Mouse (Mus musculus) B cell, adult 2 months (primary cell): ENCODE measurements around the gene Ube2j2.

ENCODE experiments used
- DNase-seq, 2 experiments: peaks; one replicate each; pipeline ENCODE4 v3.0.0; 2022

The Ube2j2 gene

DNA sequence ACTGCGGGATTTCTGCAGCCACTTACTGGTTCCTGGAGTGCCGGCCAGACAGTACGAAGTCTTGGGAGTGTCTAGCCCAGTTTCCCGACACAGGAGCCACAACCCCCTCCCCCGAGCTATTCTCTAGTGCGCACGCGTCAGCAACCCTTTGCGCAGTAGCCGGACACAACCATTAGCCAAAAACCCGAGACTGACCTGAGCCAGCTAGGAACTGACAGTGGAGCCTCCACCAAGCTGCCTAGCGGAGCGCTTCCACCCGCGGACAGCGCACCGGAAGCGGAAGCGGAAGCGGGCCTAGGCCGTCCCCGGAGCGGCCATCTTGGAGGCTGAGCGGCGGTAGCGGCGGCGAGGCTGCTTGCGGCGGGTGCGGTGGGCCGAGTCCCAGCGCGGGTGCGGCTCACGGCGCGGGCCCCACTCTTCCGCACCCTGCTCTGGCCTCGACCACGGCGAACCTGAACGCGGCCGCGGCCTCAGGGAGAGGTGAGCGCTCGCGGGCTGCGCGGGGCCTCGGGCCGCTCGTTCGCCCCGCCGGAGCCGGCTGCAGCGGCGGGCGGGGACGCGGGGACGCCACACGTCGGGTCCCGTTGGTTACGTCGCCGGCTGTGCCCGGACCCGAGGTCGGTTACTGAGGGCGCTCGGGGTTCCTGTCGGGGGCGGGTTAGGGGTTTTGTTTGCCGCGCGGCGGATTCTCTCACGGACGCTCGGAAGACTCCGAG lies at the start of gene Ube2j2:
TSS of gene Ube2j2 (plus strand) at position 298 of the 716 bp plus-strand sequence.
- peak; percentile 95 to 97 for DNase-seq

GRCm38 (mm10) chr4:155894311-155894881 lies 49.2 kb upstream of the Ube2j2 start:
- peak; percentile 5 to 11 for DNase-seq

DNA sequence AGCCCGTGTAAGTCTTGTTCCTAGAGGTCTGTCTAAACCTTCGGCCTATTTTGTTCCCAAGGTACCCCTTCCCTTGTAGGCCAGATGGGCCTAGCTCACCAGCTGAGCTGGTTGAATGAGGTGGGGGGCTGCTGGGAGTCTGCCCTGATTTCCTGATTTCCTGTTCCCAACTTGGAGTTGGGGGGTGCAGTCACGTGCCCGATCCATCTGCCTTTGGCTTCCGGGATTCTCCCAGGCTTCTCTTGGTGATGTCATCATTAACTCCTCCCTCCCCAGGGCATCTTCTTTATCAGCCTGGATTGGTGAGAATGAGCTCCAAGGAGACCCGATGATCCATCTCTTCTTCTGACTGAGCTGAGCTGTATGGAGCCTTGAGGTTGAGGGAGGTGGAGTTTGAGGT lies 48.4 kb upstream of the Ube2j2 start:
- DNase-seq: peak; percentile 0

GRCm38 (mm10) chr4:155895826-155896225 lies 47.8 kb upstream of the Ube2j2 start:
- peak; percentile 57 to 69 for DNase-seq

GRCm38 (mm10) chr4:155896461-155896860 lies 47.2 kb upstream of the Ube2j2 start:
- no peak for DNase-seq

DNA sequence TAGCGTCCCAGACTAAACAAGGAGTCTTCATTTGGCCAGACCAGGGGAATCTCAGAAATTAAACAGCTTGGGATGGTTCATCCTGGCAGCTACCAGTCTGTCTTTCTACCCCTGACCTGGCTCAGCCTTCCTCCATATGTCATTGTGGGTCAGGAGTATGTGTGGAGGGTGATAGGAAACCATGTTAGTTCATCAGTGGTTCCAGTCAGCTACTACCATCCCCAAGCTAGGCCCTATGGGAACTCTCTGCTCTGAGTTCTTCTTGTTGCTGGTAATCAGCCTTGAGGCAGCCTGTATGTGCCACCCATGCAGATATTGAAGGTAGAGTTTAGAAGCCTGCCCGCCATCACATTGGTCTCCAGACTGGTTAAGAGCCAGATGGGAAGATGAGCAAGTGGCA lies 45.3 kb upstream of the Ube2j2 start:
- no peak for DNase-seq

DNA sequence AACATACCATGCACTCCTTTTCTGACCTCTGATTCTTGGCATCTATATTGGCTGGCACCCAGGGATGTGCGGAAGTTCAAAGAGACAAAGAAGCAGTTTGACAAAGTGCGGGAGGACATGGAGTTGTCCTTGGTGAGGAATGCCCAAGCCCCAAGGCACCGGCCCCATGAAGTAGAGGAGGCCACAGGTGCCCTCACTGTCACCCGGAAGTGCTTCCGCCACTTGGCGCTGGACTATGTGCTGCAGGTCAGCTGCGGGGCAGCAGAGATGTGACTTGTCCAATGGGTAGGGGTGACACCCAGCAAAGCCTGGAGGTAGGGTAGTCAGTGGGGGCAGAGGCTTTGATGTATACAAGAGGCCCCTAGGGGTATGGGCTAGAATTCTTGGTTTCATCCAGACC lies 44.3 kb upstream of the Ube2j2 start:
- DNase-seq: no peak

DNA sequence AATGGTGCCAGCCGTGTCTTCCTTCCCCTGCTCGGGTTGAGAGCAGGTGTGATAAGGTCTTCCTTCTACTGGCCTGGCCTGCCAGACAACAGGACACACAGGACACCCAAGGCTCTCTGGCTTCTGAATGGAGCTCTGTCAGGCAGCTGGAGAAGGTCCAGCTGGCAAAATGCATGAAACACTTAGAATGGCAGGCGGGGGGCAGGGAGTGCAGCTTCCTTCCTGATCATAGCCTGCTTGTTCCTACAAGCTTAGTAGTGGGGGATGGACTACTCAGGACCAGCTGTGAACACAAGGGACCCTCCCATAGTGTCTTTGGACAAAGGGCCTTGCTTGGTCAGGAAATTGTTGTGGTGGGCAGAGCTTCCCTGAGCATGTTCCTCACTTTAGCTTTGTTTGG lies 42.4 kb upstream of the Ube2j2 start:
- DNase-seq: no peak

DNA sequence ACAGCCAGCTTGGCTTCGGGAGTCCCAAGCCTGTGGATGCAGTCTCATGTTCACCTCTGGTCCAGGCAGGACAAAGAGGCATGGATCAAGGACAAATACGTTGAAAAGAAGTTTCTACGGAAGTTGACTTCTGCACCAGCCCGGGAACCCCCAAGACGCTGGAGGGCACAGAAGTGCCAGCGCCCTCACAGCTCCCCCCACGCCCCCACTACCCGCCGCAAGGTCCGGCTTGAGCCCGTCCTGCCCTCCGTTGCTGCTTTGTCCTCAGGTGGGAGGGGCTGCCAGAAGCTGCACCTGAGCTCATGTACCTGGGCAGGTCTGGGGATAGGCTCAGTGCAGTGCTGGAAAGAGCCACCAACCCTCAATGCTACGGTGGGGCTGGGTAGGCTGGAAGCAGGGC lies 40.4 kb upstream of the Ube2j2 start:
- peak in 1 of 2 experiments; percentile 0 for DNase-seq

DNA sequence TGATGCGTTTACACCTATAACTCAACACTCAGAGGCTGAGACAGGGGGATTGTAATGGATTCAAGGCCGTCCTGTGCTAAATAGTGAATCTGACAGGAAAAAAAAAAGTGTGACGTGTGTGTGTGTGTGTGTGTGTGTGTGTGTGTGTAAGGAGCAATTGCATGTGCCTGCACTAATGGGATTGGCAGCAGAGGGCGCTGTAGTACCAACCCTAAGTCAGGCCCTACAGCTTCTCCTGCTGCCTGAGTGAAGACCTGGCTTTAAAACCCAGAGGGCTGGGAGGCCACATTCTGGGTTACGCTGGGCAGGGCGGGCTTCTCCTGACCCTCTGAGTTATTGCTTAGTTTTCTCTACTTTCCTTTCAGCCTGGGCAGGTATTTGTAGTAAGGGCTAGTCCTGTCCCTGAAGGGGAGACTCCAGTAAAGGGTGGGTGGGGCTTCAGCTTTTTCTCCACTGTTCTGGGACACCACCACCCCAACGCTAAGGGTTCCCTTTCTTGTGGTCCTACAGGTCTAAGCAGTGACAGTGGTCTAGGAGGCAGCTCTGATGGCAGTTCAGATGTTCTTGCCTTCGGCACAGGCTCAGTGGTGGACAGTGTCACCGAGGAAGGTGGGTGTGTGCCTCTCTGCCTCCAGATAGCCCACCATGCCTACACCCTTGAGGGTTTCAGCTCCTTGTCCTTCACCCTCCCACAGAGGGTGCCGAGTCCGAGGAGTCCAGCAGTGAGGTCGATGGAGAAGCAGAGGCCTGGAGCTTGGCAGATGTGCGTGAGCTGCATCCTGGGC lies 39.1 kb upstream of the Ube2j2 start:
- DNase-seq: peak in 1 of 2 experiments; percentile 33

DNA sequence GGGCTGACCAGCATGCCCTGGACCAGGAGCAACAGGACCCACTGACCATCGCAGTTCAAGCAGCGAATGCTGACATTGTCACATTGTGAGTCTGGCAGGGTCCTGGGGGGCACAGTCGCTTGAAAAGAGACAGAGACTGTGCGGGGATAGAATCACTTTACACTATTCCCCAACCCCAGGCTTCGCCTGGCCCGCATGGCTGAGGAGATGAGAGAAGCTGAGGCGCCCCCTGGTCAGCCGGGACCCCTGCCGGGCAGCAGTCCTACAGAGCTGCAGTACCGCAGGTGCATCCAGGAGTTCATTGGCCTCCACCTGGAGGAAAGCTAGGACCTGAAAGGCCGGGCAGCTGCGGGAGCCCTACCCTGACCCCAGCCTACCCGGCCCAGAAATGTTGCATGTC lies 38.0 kb upstream of the Ube2j2 start:
- peak in 1 of 2 experiments; percentile 1 for DNase-seq

DNA sequence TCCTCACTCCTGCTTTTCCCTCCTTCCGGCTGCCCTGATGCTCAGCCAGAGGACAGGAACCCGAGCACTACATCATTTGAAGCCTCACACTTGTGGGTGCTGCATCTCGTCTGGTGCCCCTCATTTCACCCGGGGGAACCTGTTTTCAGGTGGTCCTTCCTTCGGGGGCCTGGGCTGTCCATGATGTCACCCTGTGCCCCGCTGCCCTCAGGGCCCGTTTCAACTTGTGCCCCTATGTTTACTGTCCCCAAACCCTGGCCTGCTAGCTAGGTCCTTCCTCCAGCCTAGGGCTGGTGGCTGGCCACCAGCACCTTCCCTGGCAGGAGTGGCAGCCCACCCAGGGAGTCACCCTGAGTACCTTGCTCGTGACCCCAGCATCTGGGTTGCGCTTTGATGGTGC lies 37.5 kb upstream of the Ube2j2 start:
- peak in 1 of 2 experiments; percentile 0 for DNase-seq

GRCm38 (mm10) chr4:155907003-155907402 lies 36.6 kb upstream of the Ube2j2 start:
- no peak for DNase-seq

DNA sequence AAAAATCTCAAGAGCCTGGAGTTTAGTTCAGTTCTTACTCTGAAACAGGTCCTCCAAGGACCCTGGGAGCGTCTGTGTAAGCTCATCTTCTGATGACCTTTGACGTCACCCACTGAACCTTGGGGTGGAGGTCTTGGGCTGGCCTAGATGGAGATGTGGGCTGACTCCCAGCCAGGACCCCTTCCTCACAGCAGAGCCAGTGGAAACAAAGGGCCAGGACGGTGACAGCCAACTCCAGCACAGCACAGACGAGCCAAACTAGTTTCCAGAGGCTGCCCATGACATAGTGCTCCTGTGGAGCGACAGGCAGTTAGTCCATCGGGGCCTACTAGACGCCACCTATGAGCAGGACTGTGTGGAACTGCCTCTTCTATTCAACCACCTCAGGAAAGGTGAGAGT lies 35.4 kb upstream of the Ube2j2 start:
- DNase-seq: peak in 1 of 2 experiments; percentile 0

DNA sequence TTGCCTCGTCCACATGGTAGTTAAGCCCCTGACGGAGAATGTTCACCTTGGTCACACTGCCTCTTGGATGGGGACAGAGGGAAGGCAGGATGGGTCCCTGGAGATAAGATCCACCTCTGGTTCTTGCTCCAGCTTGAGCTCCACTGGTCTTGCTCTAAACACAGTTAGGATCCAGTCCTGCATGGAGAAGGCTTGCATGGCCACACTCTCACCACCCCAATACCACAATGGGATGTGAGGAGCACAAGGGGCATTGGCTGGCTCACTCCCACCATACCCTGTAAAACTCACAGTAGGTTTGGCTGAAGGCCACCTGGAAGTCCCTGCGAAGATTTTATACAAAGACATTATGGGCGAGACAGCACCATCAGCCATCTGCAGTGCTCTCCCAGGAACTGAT lies 34.9 kb upstream of the Ube2j2 start:
- DNase-seq: no peak

GRCm38 (mm10) chr4:155932031-155932430 lies 11.6 kb upstream of the Ube2j2 start:
- DNase-seq: no peak

DNA sequence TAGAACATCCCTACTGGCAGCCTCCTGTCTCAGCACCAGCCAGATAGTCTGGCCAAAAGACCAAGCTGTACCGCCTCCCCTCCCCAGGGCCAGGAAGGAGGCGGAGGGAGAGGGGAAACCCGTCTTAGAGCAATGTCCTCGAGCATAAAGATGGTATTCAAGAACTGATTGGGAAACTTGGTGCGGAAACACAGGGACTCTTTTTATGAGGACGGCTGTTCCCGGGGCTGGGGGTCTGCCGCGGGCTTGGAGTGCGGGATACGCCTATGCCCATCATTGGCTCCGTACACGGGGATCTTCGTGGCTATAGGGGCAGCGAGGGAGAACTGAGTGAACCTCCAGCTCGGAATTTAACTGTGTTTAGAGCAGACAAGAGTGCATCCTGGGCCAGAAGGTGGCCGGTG lies 580 bp upstream of the Ube2j2 start:
- DNase-seq: no peak

GRCm38 (mm10) chr4:155944271-155944670 lies 640 bp downstream of the Ube2j2 start:
- DNase-seq: peak in 1 of 2 experiments; percentile 34

- DNase-seq: no peak
Observed at GRCm38 (mm10) chr4:155947094-155947493, 3.5 kb downstream of the Ube2j2 start.

DNA sequence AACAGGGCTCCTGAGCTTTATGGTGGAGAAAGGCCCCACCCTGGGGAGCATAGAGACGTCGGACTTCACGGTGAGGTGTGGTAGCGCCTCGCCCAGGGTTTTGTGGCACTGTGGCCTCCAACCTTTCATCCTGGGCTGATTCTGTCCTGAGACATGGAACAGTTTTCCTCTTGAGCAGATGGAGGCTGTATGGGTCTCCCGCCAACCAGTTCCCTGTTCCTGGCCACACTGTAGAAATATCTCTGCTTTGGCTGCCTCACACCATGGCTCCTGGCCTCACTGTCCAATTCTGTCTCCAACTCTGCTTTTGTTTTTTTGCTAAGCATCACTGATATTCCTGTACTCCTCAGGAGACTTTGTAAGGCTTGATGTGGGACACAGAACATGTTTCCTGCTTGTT lies 11.9 kb downstream of the Ube2j2 start:
- DNase-seq: no peak

DNA sequence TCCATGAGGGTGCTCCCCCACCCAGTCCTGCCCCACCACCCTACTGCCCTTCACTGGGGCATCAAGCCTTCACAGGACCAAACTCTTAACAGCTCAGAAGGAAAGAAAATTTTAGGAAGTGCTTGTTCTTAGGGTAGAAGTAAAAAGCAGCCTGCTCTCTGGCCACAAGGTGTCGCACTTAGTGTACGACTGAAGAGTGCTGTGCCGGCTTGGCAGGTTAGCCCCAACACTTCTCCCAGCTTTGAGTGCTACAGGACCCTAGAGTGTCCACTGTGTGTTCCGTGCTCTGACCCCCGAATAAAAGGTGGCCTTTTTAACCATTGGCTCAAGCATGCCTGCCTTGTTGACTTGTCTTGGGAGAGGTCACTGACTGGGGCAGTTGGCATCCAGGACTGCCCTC lies 15.6 kb downstream of the Ube2j2 start:
- peak; percentile 79 to 82 for DNase-seq

DNA sequence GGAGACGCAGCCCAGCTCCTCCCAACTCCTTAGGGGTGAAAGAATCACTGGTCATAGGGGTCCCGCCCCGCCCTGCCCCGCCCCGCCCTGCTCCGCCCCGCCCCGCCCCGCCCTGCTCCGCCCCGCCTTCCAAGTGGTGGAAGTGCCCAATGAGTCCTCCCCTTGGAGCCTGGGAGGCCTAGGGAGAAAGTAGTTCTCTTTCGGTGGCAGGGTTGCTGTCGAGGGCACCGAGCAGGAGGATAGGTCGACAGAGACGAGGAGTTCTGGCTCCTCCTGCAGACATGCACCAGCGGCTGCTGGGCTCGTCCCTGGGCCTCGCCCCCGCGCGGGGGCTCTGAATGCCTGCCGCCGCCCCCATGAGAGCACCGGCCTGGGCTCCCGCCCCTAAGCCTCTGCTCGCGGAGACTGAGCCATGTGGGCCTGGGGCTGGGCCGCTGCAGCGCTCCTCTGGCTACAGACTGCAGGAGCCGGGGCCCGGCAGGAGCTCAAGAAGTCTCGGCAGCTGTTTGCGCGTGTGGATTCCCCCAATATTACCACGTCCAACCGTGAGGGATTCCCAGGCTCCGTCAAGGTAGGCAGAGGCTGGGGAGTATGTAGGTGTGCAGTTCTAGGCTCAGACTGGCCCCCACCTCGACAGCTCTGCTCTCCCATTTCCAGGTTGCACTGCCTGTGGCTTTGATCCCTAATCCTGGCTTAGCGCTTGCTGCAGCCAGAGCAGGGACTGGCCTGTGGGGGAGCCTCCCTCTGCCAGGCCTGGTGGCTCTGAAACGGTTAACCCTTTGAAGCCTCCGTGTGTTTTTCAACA lies 18.7 kb downstream of the Ube2j2 start, which contains the start of gene C1qtnf12:
TSS of gene C1qtnf12 (plus strand) at position 152 of the 805 bp plus-strand sequence.
- peak; percentile 12 to 21 for DNase-seq

DNA sequence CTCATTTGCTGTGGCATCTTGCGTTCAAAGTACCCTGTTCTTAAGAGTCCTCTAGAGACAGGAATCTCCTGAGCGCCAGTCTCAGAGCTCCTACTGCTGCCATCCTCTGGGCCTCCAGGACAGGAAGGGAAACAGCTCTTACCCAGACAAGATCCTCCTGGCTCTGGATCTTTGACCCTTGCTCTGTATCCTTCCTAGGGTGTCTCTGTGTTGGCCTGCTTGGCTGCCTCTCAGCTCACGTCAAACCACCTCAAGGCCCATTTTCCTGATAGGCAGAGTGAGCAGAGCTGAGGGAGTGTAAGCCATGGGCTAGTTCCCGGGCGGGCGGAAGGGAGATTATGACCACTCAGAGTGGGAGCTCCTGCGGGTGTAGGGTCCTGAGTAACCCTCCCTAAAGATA lies 19.5 kb downstream of the Ube2j2 start:
- DNase-seq: no peak
